Mouse (Mus musculus): ENCODE measurements around the gene Dcpp3. TPM values are rescaled to one million over a fixed set of nuclear protein-coding genes. Genes with fewer than 3 reads are reported as not detected.
"Not testable (repeated sequence)": the region's sequence is repeated elsewhere in the genome, so short reads cannot be mapped to it uniquely, and the experiment has no call there.

Gene Dcpp3
- not detected in 2 replicates for polyA plus RNA-seq (2012; rRNA removed)

DNA sequence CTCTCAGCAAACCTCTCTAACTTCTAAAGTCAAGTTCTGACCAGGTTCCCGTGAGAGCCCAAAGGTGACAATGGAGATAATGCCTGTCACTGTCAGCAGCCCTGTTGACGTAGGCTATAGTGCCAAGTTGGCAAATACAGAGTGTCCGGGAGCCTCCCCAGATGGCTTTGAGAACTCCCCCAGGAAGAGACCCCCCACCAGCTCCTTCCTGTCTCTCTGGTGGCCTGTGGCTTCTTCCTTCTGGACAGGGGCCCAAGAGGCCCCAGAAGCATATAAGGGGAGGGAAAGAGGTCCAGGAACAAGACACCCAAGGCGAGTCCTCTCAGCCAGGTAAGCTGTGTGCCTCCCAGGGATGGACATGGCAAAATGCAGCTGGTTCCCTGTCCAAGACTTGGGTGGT, at the start of gene Dcpp3:
Gene Dcpp3, plus strand, starts transcription at position 301 of the 400 bp plus-strand sequence.
- DNase-seq (ENCODE audit: low spot score), result not testable (repeated sequence)

DNA sequence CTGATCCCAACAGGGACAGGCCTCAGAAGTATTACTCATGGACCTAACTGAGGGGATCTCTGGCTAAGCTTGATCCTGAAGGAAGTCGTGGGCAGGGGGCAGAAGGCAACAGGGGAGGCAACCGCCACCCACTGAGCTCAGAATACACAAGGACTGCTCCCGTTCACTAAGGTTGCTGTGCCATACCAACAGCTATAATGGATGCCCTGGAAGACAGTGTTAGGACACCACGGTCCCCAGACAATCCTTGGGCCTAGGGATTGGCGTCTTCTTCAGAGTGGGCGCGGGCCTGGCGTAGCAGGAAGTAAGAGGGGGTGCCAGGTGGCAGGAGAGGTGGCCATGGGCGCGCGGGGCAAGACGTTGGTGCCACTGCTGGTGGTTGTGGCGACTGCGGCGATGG, 49.5 kb upstream of the Dcpp3 start, which contains the start of gene Prss21:
Gene Prss21, plus strand, starts transcription at position 301 of the 400 bp plus-strand sequence.
- DNase-seq (ENCODE audit: low spot score), result no peak

DNA sequence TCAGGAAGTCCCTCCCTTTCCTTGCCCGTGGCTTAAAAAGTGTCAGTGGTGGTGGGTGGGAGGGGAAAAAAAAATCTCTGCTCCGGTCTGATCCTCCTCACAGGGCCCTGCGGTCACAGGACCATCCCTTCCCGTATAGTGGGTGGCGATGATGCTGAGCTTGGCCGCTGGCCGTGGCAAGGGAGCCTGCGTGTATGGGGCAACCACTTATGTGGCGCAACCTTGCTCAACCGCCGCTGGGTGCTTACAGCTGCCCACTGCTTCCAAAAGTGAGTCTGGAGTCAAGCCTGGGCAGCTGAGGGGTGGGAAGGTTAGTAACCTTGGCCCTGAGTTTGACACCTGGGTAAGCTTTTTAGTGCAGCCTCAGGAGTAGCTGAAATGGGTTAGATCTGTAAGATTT, 48.7 kb upstream of the Dcpp3 start:
- no peak for DNase-seq (ENCODE audit: low spot score)

DNA sequence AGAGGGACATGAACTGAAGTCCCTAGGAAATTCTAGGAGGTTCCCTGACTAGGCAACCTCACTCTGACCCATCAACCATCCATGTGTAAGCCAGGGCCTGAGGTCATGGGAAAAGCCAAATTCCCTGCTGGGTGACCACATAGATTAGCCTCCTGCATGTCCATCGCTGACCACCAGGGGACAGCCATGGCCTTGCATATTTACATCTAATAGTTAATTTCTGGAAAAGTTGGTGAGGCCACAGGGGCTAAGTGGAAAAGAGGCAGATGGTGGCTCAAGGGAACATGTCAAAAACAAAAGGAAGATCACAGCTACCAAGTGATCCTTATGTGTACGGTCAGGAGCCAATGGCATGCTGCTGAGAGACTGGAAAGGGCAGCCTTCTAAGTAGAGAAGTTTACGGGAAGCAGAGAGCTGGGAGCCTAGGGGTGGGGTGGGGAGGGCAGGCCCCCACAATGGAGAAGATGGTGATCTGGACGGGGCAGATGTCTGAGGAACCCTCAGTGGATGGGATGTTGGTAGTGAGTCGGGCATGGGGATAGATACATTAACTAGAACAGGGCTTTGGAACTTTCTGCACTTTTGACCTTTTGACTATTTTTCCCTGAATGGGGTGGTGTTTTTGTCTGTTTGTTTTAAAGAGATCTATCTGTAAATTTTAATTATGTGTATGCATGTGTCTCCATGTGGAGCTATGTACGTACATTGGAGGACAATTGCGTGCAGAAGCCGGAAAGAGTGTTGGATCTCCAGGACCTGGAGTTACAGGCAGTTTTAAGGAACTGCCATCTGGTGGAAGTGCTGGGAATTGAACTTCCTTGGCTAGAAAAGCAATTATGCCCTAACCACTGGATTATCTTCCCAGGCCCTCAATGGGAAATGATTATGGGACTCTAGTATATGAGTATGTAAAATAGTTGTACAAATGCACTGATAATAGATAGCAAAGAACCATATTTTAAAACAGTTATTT, 43.1 kb upstream of the Dcpp3 start:
- DNase-seq (ENCODE audit: low spot score), result no peak

DNA sequence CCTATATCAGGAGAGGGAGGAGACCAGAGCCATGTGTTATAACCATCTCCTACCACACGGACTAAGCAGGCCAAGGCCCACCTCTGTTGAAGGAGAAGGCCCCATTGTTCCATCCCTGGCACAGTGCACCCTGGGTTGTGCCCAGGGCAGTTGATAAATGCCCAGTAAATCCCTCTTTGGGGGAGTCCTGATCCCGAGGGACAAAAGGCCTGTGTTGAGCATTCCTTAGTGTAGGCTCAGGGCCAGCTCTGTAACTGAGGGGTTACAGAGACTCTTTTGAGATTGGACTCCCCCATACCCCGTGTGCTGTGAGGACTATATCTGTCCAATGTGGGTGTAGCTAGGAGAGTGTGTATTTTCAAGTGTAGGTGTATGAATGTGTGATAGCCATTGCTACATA, 40.5 kb upstream of the Dcpp3 start:
- no peak for DNase-seq (ENCODE audit: low spot score)

DNA sequence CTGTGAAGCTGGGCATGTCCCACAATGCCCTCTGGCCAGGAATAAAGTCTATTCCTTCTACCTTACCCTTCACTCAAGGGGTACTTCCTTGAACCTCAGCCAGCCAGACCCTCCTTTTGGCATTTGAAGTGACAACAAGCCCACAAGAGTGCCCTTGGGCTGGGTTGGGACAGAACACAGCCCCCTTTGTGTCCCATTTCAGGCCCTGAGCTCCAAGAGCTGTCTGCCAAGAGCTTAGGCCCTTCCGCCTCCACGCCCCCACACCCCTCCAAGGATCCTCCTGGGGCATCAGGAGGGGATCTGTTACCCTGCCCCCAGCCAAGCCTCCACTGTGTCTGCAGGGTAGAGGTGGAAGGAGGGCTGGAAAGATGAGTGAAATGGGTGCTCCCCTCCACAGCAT, 40.1 kb upstream of the Dcpp3 start:
- DNase-seq (ENCODE audit: low spot score), result no peak

DNA sequence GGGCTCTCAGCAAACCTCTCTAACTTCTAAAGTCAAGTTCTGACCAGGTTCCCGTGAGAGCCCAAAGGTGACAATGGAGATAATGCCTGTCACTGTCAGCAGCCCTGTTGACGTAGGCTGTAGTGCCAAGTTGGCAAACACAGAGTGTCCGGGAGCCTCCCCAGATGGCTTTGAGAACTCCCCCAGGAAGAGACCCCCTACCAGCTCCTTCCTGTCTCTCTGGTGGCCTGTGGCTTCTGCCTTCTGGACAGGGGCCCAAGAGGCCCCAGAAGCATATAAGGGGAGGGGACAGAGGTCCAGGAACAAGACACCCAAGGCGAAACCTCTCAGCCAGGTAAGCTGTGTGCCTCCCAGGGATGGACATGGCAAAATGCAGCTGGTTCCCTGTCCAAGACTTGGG, 36.7 kb upstream of the Dcpp3 start, which contains the start of the genes Dcpp1 and Dcpp2:
Gene Dcpp1, plus strand, starts transcription at position 301 of the 400 bp plus-strand sequence.
Gene Dcpp2, plus strand, starts transcription at position 305 of the 400 bp plus-strand sequence.
- not testable (repeated sequence) for DNase-seq (ENCODE audit: low spot score)

DNA sequence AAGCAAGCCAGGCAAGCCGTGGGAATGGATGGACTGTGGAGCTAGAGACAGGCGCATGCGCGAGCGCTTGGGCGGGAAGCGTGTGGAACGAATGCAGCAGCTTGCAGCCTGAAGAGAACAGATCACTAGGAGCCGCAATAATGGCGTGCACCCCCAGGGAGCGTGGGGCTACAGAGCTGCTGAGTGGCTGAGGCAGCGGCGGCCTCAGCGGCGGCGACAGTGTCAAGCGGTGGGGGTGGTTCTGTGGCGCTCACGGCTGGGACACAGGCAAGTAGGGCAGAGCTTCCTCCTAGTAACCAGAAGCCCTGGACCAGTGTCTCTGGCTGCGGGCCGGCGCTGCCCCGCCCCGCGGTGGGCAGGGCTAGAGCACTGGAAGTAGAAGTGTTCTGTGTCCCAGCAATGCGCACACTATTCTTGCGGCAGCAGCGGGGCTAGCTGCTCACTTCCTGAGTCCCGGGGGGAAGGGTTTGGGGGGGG, 7.3 kb downstream of the Dcpp3 start:
- peak; percentile 83 for DNase-seq (ENCODE audit: low spot score)

DNA sequence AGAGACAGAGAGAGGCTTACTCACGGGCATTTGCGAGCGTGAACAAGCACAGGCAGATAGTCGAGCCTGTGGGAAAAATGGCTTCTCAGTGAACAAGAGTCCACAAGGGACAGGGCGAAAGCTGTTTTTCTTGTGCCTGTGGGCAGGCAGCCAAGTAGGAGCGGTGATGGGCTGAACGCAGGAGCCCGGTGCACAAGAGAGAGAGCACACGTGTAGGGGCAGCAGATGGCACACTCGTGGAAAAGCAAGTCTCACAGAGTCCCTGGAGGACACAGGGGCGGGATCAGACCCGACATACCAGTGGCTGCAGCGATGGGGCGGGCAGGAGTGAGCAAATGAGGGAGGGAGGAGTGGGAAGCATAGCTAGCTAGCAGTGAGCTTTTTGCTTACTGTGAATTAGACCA, 7.8 kb downstream of the Dcpp3 start:
- peak; percentile 52 for DNase-seq (ENCODE audit: low spot score)

DNA sequence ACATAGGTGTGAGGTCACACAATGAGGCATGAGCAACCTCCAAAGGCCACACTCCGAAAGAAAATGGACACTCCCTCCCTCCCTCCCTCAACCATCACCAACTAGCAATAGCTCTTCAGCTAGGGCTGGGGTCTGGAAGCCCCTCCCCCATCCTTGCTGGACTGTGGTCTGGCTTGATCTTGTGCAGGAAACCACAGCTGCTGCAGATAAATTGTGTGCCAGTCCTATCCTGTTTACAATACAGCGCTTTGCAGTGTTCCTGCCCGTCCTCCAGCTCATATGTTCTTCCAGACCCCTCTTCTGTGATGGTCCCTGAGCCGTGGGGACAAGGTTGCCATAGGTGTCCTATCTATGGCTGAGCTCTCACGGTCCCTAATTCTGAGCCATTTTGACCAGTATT, 13.9 kb downstream of the Dcpp3 start:
- no peak for DNase-seq (ENCODE audit: low spot score)

DNA sequence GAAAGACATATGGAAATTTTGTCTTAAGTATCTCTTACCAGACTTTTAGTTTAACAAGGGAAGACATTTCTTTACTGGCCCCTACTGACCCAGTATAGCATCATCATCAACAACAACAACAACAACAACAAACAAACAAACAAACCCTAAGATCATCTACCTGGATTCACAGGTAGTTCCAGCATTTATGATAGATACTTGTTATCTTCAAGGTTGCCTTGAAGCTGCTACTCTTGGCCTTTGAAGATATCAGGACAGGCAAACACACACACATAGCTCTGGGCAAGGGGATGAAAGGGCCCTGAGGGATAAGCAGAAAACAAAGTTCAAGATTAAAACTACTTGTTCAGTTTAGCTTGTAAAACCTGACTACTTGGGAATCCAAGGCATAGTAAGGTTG, 24.1 kb downstream of the Dcpp3 start, which contains the start of gene Sbp:
Gene Sbp, plus strand, starts transcription at position 301 of the 400 bp plus-strand sequence.
- DNase-seq (ENCODE audit: low spot score), result no peak

DNA sequence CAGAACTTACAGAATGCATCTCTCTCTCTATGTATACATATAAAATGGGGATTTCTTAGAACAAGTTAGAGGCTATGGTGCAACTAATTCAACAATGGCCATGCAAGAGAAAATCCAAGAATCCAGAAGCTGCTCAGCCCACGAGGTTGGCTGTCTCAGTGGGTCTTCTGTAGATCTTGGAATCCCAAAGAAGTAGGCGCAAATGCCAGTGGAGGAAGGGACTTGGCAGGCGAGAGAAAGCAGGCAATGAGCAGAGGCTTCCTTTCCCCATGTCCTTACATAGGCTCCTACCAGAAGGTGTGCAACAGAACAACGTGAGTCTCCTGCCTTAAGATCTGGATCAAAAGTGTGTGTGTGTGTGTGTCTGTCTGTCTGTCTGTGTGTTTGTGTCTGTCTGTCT, 30.2 kb downstream of the Dcpp3 start:
- not testable (repeated sequence) for DNase-seq (ENCODE audit: low spot score)

DNA sequence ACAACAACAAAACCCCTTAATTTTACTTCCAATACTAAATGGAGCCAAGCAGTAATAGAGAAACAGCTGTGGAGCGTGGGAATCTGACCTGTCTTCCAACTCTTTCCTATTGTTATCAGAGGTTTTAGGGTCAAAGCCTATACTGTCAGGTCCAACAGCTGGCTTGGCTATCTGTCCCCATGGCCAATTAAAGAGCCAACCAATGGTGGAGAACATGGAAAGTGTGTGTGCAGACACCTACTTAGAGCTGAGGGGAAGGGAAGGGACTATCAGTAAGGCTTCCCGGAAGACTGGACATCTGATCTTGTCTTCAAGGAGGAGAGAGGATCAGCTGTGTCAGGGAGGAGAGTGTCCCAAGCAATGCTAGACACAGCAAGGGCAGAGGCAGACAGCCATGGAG, 31.8 kb downstream of the Dcpp3 start:
- no peak for DNase-seq (ENCODE audit: low spot score)

DNA sequence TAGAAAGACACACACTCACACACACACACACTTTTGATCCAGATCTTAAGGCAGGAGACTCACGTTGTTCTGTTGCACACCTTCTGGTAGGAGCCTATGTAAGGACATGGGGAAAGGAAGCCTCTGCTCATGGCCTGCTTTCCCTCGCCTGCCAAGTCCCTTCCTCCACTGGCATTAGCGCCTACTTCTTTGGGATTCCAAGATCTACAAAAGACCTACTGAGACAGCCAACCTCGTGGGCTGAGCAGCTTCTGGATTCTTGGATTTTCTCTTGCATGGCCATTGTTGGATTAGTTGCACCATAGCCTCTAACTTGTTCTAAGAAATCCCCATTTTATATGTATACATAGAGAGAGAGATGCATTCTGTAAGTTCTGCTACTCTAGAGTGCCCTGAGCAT, 33.6 kb downstream of the Dcpp3 start:
- not testable (repeated sequence) for DNase-seq (ENCODE audit: low spot score)

DNA sequence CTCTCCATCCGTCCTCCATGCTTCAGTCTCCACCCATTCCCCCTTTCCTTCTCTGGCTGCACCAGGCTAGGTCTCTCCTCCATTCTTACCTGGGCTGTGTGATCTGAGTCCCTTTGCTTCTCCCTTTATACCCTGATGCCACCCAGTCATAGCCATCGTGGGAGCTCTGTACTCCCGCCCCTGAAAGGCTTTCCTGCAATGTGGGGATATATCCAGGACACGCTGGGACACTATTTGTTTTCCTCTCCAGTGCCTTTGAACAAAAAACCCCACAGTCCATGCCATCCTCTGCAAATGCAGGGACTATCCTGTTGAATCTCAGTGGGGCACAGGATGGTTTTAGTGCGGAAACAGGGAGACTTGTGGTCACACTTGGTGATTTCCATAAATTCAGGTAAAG, 37.9 kb downstream of the Dcpp3 start, which contains the start of gene Sbpl:
Gene Sbpl, minus strand, starts transcription at position 101 of the 400 bp plus-strand sequence.
- DNase-seq (ENCODE audit: low spot score), result no peak

DNA sequence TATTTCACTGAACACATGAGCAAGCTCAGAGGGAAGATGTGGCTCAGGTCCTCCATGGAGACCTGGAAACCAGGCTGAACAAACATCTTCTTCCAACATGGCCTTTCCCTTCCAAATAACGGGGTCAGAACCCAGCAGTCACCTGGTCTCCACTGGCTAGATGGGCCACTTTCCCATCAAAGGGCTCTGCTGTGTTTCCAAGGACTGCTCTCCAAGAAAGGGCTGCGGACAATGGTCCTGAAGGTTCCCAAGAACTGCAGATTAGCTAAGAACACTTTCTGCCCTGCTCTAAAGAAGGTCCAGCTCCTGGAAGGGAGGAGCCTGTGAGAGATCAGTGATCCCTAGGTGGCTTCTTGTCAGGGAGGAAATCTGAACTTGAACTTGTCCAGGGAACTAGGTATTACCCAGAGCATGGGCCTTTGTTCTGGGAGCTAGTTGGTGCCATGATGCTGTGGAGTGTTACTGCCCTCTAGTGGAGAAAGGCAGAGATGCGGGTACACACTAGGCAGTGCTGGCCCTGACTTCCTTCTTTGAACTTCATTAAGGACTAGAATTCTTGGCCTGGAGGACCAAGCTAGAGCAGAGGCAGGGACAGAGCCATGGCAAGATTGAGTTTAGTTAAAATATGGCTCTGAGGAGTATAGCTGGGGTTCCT, 43.0 kb downstream of the Dcpp3 start:
- DNase-seq (ENCODE audit: low spot score), result no peak

DNA sequence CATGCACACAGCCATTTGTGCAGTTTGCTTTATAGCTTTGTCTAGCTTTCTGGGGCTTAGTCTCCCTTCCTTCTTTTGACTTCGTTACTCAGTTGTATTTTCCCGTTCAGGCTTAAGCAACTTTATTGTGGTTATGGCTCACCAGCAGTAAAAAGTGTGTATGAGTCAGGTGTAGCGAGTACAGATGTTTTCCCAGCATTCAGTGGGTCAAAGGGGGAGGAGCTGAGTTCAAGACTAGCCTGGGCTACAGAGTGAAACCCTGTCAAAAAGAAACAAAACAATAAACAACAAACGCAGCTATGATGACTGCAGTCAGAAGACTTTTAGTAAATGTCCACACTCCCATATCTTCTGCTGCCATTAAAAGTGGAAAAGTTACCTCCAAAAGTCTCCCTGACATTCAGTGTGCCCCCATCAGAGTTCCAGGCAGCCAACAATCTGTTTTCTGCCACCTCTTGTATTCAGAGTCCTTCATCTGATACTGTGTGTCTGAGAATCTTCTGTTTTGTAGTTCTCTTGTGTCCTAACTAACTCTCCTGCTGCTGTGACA, 44.4 kb downstream of the Dcpp3 start:
- no peak for DNase-seq (ENCODE audit: low spot score)

DNA sequence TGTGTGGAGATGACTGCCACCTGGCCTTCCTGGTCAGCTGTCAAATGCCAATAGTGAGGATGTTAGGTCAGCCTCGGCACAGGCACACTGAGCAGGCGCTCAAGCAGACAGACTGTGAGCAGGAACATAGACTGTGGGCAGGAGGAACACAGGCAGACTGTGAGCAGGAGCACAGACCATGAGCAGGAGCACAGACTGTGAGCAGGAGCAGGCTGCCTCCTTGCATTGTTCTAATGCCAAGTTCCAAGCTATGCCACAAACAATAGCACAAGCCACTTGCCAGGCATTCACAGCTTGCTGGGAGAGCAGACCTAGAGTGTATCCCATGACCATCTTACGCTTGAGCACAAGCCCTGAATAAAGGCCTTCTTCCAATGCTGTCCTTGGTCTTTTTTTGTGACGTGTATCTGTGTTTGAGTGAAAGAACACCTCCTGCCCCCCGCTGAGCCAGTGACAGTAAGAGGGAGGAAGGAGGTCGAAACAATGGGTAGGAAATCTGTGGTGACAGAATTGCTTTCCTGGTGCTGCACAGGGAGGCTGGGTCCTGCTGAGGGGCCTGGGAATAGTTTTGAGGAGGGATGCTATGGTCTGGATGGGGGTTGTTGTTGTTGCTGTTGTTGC, 48.7 kb downstream of the Dcpp3 start:
- DNase-seq (ENCODE audit: low spot score), result no peak

DNA sequence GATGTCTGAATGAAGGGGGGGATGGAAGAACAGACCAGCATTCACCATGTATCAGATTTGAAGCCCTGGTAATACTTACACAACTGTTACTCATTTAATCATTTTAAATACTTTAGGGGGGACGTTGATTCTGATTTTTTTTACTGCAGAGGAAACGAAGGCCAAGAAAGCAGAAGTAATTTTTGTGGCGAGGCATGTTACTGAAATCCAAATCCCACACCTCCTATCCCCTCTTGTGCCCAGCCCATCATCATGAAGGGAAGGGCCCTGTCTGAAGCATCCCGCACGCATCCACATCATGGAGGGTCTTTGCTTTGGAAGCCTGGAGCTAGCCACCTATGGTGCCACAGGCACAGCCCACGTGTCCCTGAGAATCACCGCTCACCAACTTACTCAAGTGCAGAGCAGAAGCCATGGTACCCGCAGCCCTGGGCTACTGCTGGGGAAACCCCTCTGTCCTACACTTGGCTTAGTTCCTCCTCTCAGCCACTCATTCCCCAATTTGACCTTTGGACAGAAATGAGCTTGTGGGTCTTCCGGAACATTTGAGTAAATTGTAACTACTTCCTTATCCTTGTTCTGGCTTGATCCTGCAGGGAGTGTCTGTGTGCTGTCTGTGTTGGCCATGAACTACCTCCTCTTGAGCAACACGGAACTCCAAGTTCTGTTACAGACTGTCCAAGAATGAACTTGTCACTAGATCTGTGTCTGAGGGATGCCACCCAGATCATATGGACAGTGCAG, 49.6 kb downstream of the Dcpp3 start:
- no peak for DNase-seq (ENCODE audit: low spot score)

DNA sequence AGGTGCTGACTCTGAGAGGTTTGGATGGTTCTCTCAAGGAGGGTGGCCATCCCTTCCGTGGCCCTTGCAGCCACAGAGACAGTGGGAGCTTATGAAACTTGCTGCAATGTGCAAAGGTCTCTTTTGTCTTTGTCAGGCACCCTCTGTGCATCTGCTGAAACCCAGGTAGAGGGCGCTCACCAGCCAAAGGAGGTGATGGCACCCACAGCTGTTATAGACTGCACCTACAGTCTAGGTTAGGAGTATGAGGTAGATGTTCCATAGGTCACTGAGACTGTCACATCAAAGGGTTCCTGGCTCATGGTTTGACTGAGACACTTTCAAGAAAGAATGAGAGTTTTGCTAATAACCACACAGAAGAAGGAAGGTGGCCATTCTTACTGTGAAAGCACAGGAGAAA, 51.5 kb downstream of the Dcpp3 start:
- DNase-seq (ENCODE audit: low spot score), result no peak
